Mouse (Mus musculus) left cerebral cortex, adult 2 months (tissue): Measurements from ENCODE around the gene Scfd2. TPM values are rescaled to one million over a fixed set of nuclear protein-coding genes. Genes with fewer than 3 reads are reported as not detected.

ENCODE experiments used
- DNase-seq, 2 experiments: peaks; one replicate each; pipeline ENCODE4 v3.0.0; 2021 to 2022; ENCODE audit warnings: low spot score in 2 of 2, mixed read lengths in 1 of 2; ENCODE audit errors: extremely low spot score in 1 of 2
- H3K27ac ChIP-seq: fragments of 200-600 bp; 2 replicates; pipeline ENCODE4 v1.8.1; 2022
- H3K4me3 ChIP-seq: fragments of 200-600 bp; 2 replicates; pipeline ENCODE4 v1.8.1; 2022
- CTCF ChIP-seq: fragments of 200-600 bp; IDR thresholded peaks from 2 replicates; pipeline ENCODE4 v1.8.1; 2022; ENCODE audit warnings: antibody characterized with exemption, mild to moderate bottlenecking, moderate library complexity
- intact Hi-C: fragments of 180-260 bp; cut with DNase I; formaldehyde crosslinking; loops from one replicate; pipeline ENCODE4 v1.15.1; 2025
- total RNA-seq, 2 experiments: library from RNA; stranded (reverse); gene quantifications; 2 replicates each; pipeline ENCODE4 v1.2.3; 2021

The Scfd2 gene
- total RNA-seq, 2 experiments from 2014 or later = 28.4 to 30.5 TPM

GRCm38 (mm10) chr5:74256705-74257104 is 274.9 kb downstream of the Scfd2 start:
- TF ChIP-seq CTCF = no peak
- Histone ChIP-seq H3K4me3 (no peak overlapping the region), H3K27ac (peak overlapping the region; percentile 16)
- no peak for DNase-seq
- intact Hi-C loops = no loop called here

GRCm38 (mm10) chr5:74254996-74255395 is 276.6 kb downstream of the Scfd2 start:
- intact Hi-C loops = loop anchor here (2.0 kb wide), 1 partner anchor 58 kb away; no protein-coding TSS in a partner anchor

GRCm38 (mm10) chr5:74253724-74254328 is 277.7 kb downstream of the Scfd2 start:
- no peak for DNase-seq
- TF ChIP-seq CTCF = no peak
- H3K4me3 ChIP-seq = no peak overlapping the region
- intact Hi-C loops = loop anchor here (2.0 kb wide), 2 partner anchors 23 to 57 kb away; no protein-coding TSS in a partner anchor
- peak overlapping the region; percentile 84 for H3K27ac ChIP-seq

More at GRCm38 (mm10) chr5:74254996-74255395, 276.6 kb downstream of the Scfd2 start:
- Histone ChIP-seq H3K27ac (peak overlapping the region; percentile 84), H3K4me3 (no peak overlapping the region)
- DNase-seq = no peak
- TF ChIP-seq CTCF = no peak

- H3K4me3 ChIP-seq = no peak overlapping the region
- intact Hi-C loops = loop anchor here (2.0 kb wide), 1 partner anchor 24 kb away; no protein-coding TSS in a partner anchor
- H3K27ac ChIP-seq = peak overlapping the region; percentile 84
- TF ChIP-seq CTCF = no peak
- DNase-seq = peak; percentile 23 to 61
Observed at GRCm38 (mm10) chr5:74252672-74253286, 278.8 kb downstream of the Scfd2 start.

- intact Hi-C loops = no loop called here
- H3K27ac ChIP-seq = peak overlapping the region; percentile 45
- no peak for TF ChIP-seq CTCF
- no peak for DNase-seq
- no peak overlapping the region for H3K4me3 ChIP-seq
Observed at GRCm38 (mm10) chr5:74250947-74251346, 280.6 kb downstream of the Scfd2 start.

- Histone ChIP-seq H3K27ac (peak overlapping the region; percentile 45; the same call in 1 of the 2 replicates), H3K4me3 (no peak overlapping the region)
- no peak for DNase-seq
- intact Hi-C loops = no loop called here
- no peak for TF ChIP-seq CTCF
Observed at GRCm38 (mm10) chr5:74250308-74250707, 281.3 kb downstream of the Scfd2 start.

GRCm38 (mm10) chr5:74249794-74250193 is 281.8 kb downstream of the Scfd2 start:
- H3K4me3 ChIP-seq = no peak overlapping the region
- intact Hi-C loops = no loop called here
- TF ChIP-seq CTCF = no peak
- DNase-seq = no peak
- no peak overlapping the region; the same call in 1 of the 2 replicates for H3K27ac ChIP-seq

GRCm38 (mm10) chr5:74246971-74247370 is 284.6 kb downstream of the Scfd2 start:
- intact Hi-C loops = no loop called here
- no peak overlapping the region for H3K4me3 ChIP-seq
- DNase-seq = no peak
- H3K27ac ChIP-seq = no peak overlapping the region
- no peak for TF ChIP-seq CTCF

GRCm38 (mm10) chr5:74246453-74246852 is 285.1 kb downstream of the Scfd2 start:
- Histone ChIP-seq H3K27ac (no peak overlapping the region), H3K4me3 (no peak overlapping the region)
- no peak for DNase-seq
- intact Hi-C loops = no loop called here
- TF ChIP-seq CTCF = no peak

- no peak for TF ChIP-seq CTCF
- intact Hi-C loops = no loop called here
Observed at GRCm38 (mm10) chr5:74245641-74246145, 285.9 kb downstream of the Scfd2 start.

GRCm38 (mm10) chr5:74244406-74245019 is 287.0 kb downstream of the Scfd2 start:
- DNase-seq = no peak
- intact Hi-C loops = no loop called here
- TF ChIP-seq CTCF = no peak

More at GRCm38 (mm10) chr5:74245641-74246145, 285.9 kb downstream of the Scfd2 start:
- no peak overlapping the region for H3K4me3 ChIP-seq
- no peak overlapping the region for H3K27ac ChIP-seq
- no peak for DNase-seq

GRCm38 (mm10) chr5:74242654-74243053 is 288.9 kb downstream of the Scfd2 start:
- Histone ChIP-seq H3K27ac (no peak overlapping the region), H3K4me3 (no peak overlapping the region)
- DNase-seq = no peak
- no peak for TF ChIP-seq CTCF
- intact Hi-C loops = no loop called here

More at GRCm38 (mm10) chr5:74244406-74245019, 287.0 kb downstream of the Scfd2 start:
- Histone ChIP-seq H3K27ac (no peak overlapping the region), H3K4me3 (no peak overlapping the region)
